Mouse (Mus musculus) embryonic facial prominence, embryonic 11.5 days (tissue): ENCODE results near the gene Gm7029. TPM values are rescaled to one million over a fixed set of nuclear protein-coding genes. Genes with fewer than 3 reads are reported as not detected.
A peak's percentile ranks its signal among the peaks of the same experiment; 100 is the strongest.
"Not testable (repeated sequence)": the region's sequence is repeated elsewhere in the genome, so short reads cannot be mapped to it uniquely, and the experiment has no call there.

ENCODE experiments used
- ATAC-seq: fragments of 200-750 bp; cut with Nextera tagmentation; replicated peaks from 2 replicates; pipeline ENCODE4 v1.8.0; 2017; ENCODE audit warnings: low read depth; ENCODE audit not compliant: insufficient number of reproducible peaks, low FRiP score, low TSS enrichment
- DNase-seq: peaks from one replicate; pipeline ENCODE4 v3.0.0-alpha.2; 2015; ENCODE audit warnings: low spot score
- H3K27ac ChIP-seq: fragments of 300-500 bp; sonication (generic); replicated peaks from 2 replicates; pipeline ENCODE4 v1.5.1; 2014; ENCODE audit warnings: mild to moderate bottlenecking, low read depth, low read length, control low read depth
- H3K27me3 ChIP-seq: fragments of 300-500 bp; sonication (generic); 2 replicates; pipeline ENCODE4 v1.6.1; 2014; ENCODE audit warnings: mild to moderate bottlenecking, low read length, moderate library complexity, mixed read lengths; ENCODE audit not compliant: control insufficient read depth, insufficient read depth
- H3K36me3 ChIP-seq: fragments of 300-500 bp; sonication (generic); replicated peaks from 2 replicates; pipeline ENCODE4 v1.6.1; 2014; ENCODE audit warnings: low read depth, mild to moderate bottlenecking, low read length, moderate library complexity, mixed read lengths; ENCODE audit not compliant: control insufficient read depth, insufficient read depth
- H3K4me1 ChIP-seq: fragments of 300-500 bp; sonication (generic); 2 replicates; pipeline ENCODE4 v1.6.1; 2014; ENCODE audit warnings: low read length, mixed read lengths; ENCODE audit not compliant: control insufficient read depth, insufficient read depth
- H3K4me2 ChIP-seq: fragments of 300-500 bp; sonication (generic); 2 replicates; pipeline ENCODE4 v1.6.1; 2014; ENCODE audit warnings: low read depth, mild to moderate bottlenecking, control low read depth, low read length, moderate library complexity
- H3K4me3 ChIP-seq: fragments of 300-500 bp; sonication (generic); 2 replicates; pipeline ENCODE4 v1.5.1; 2014; ENCODE audit warnings: low read depth, low read length, control low read depth
- H3K9ac ChIP-seq: fragments of 300-500 bp; sonication (generic); replicated peaks from 2 replicates; pipeline ENCODE4 v1.6.1; 2014; ENCODE audit warnings: mild to moderate bottlenecking, control low read depth, low read length
- H3K9me3 ChIP-seq: fragments of 300-500 bp; sonication (generic); replicated peaks from 2 replicates; pipeline ENCODE4 v1.6.1; 2016; ENCODE audit warnings: mild to moderate bottlenecking, low read length, inconsistent platforms, mixed read lengths; ENCODE audit not compliant: control insufficient read depth
- WGBS: fragments of 180-500 bp; shearing (Covaris S2); extraction: QIAGEN DNeasy Blood & Tissue Kit; methylation state at CpG from one replicate; pipeline ENCODE4 v1.1.7; 2014; 5-methylcytosine and 5-hydroxymethylcytosine counted together
- polyA plus RNA-seq: library from polyadenylated mRNA; unstranded; fragments of >200 nt; fragmentation: Nextera tagmentation; extraction: Ambion mirVana; gene quantifications from 2 replicates; pipeline ENCODE4 v1.2.1, GENCODE M21; 2014

Gene Gm7029
- polyA plus RNA-seq, 1 experiment from 2014 or later, result not detected

GRCm38 (mm10) chr17:33902491-33902890 is 28.9 kb downstream of the Gm7029 start:
- ATAC-seq, result no peak
- no peaks in the 10 kb centered on the region for H3K9me3 ChIP-seq
- H3K4me1 ChIP-seq, result no peaks in the 10 kb centered on the region
- DNase-seq, result no peak
- H3K4me2 ChIP-seq, result no peak overlapping the region
- H3K36me3 ChIP-seq, result no peaks in the 10 kb centered on the region
- no peak overlapping the region for H3K4me3 ChIP-seq
- H3K27ac ChIP-seq, result no peak overlapping the region
- no peak overlapping the region for H3K9ac ChIP-seq
- 78% methylated on average over 7 of the region's 7 CpGs for WGBS
- no peaks in the 10 kb centered on the region; the same call in 1 of the 2 replicates for H3K27me3 ChIP-seq

- not testable (repeated sequence) for H3K9me3 ChIP-seq, H3K27me3 ChIP-seq, H3K4me2 ChIP-seq, H3K4me1 ChIP-seq, H3K4me3 ChIP-seq, DNase-seq, ATAC-seq, H3K27ac ChIP-seq, H3K36me3 ChIP-seq, H3K9ac ChIP-seq
- 68% methylated on average over 6 of the region's 6 CpGs for WGBS
These were observed 30.4 kb downstream of the Gm7029 start for GRCm38 (mm10) chr17:33903911-33904651.

GRCm38 (mm10) chr17:33904835-33905234 is 31.2 kb downstream of the Gm7029 start, which contains the start of gene Platr17:
Gene Platr17 (plus strand): TSS chr17:33905135.
- not testable (repeated sequence) for H3K4me2 ChIP-seq, H3K9me3 ChIP-seq, H3K27ac ChIP-seq, ATAC-seq, H3K4me3 ChIP-seq, DNase-seq, H3K36me3 ChIP-seq, H3K9ac ChIP-seq, H3K4me1 ChIP-seq, H3K27me3 ChIP-seq
- WGBS, result 23% methylated on average over 4 of the region's 4 CpGs

- Histone ChIP-seq H3K36me3 (peaks cover 16% of the 10 kb centered on the region), H3K9ac (peak overlapping the region; percentile 80), H3K4me1 (no peaks in the 10 kb centered on the region), H3K27me3 (no peaks in the 10 kb centered on the region; the same call in 1 of the 2 replicates), H3K4me3 (peak overlapping the region; percentile 87), H3K9me3 (no peaks in the 10 kb centered on the region), H3K4me2 (peak overlapping the region; percentile 95), H3K27ac (peak overlapping the region; percentile 79)
- DNase-seq (peak; percentile 49), ATAC-seq (peak; percentile 16; the same call in 1 of the 2 replicates)
- under 1% methylated on average over 43 of the region's 44 CpGs for WGBS
These were observed 34.9 kb downstream of the Gm7029 start for GRCm38 (mm10) chr17:33908331-33909076.

GRCm38 (mm10) chr17:33909077-33909868 is 35.6 kb downstream of the Gm7029 start, which contains the start of gene Daxx:
Gene Daxx (plus strand): TSS chr17:33909414.
- Histone ChIP-seq H3K4me1 (no peaks in the 10 kb centered on the region), H3K36me3 (peaks cover 23% of the 10 kb centered on the region), H3K27me3 (no peaks in the 10 kb centered on the region; the same call in 1 of the 2 replicates), H3K4me3 (peak within 1 kb of the TSS; percentile 87), H3K9me3 (no peaks in the 10 kb centered on the region), H3K27ac (peak within 1 kb of the TSS; percentile 79), H3K4me2 (peak within 1 kb of the TSS; percentile 95), H3K9ac (peak within 1 kb of the TSS; percentile 89)
- DNase-seq, result peak; percentile 99
- under 1% methylated on average over 68 of the region's 68 CpGs for WGBS
- peak; percentile 96 for ATAC-seq

GRCm38 (mm10) chr17:33909869-33910250 is 36.2 kb downstream of the Gm7029 start:
- Histone ChIP-seq H3K27me3 (no peaks in the 10 kb centered on the region; the same call in 1 of the 2 replicates), H3K4me1 (no peaks in the 10 kb centered on the region), H3K9me3 (no peaks in the 10 kb centered on the region), H3K4me2 (peak overlapping the region; percentile 69), H3K27ac (peak overlapping the region; percentile 78), H3K4me3 (peak overlapping the region; percentile 87), H3K9ac (peak overlapping the region; percentile 89), H3K36me3 (peaks cover 23% of the 10 kb centered on the region)
- ATAC-seq, result 0 out of 2 replicates have a peak, but pooled peaks have one; percentile 2
- WGBS, result 1% methylated on average over 14 of the region's 14 CpGs
- DNase-seq, result peak; percentile 47

- ATAC-seq (no peak), DNase-seq (no peak)
- Histone ChIP-seq H3K4me3 (peak overlapping the region; percentile 87), H3K9ac (peak overlapping the region; percentile 89), H3K36me3 (peaks cover 23% of the 10 kb centered on the region), H3K4me1 (no peaks in the 10 kb centered on the region), H3K4me2 (peak overlapping the region; percentile 69), H3K27me3 (no peaks in the 10 kb centered on the region; the same call in 1 of the 2 replicates), H3K9me3 (no peaks in the 10 kb centered on the region), H3K27ac (no peak overlapping the region)
- WGBS, result 57% methylated on average over 11 of the region's 11 CpGs
These were observed 36.9 kb downstream of the Gm7029 start for GRCm38 (mm10) chr17:33910346-33911051.
